Mouse (Mus musculus) testis, adult 2 months (tissue): ENCODE measurements around the gene Pnp. TPM values are rescaled to one million over a fixed set of nuclear protein-coding genes. Genes with fewer than 3 reads are reported as not detected.
"Not testable (repeated sequence)": the region's sequence is repeated elsewhere in the genome, so short reads cannot be mapped to it uniquely, and the experiment has no call there.

Source experiments
- H3K27ac ChIP-seq: fragments of 200-500 bp; 2 replicates; pipeline ENCODE4 v1.5.1; 2012; ENCODE audit warnings: low read depth, low read length; ENCODE audit not compliant: control insufficient read depth, insufficient read depth
- H3K27me3 ChIP-seq: fragments of 200-500 bp; 2 replicates; pipeline ENCODE4 v1.6.1; 2012; ENCODE audit warnings: mild to moderate bottlenecking, low read length, moderate library complexity; ENCODE audit not compliant: control insufficient read depth, insufficient read depth
- H3K36me3 ChIP-seq: fragments of 200-500 bp; 2 replicates; pipeline ENCODE4 v1.6.1; 2012; ENCODE audit warnings: mild to moderate bottlenecking, low read length; ENCODE audit not compliant: control insufficient read depth, insufficient read depth
- H3K4me1 ChIP-seq: fragments of 200-500 bp; 2 replicates; pipeline ENCODE4 v1.6.1; 2012; ENCODE audit warnings: low read length; ENCODE audit not compliant: control insufficient read depth, insufficient read depth
- H3K4me3 ChIP-seq: fragments of 200-500 bp; 2 replicates; pipeline ENCODE4 v1.5.1; 2012; ENCODE audit warnings: low read depth, mild to moderate bottlenecking, low read length, moderate library complexity, mixed read lengths; ENCODE audit not compliant: control insufficient read depth
- CTCF ChIP-seq: fragments of 200-500 bp; IDR thresholded peaks from 2 replicates; pipeline ENCODE4 v1.5.1; 2012; ENCODE audit warnings: low read depth, mild to moderate bottlenecking, inconsistent platforms, low read length, moderate library complexity; ENCODE audit not compliant: control insufficient read depth, insufficient read depth, insufficient replicate concordance
- POLR2A ChIP-seq: fragments of 200-500 bp; IDR thresholded peaks from 2 replicates; pipeline ENCODE4 v1.6.1; 2012; ENCODE audit warnings: low read depth, mild to moderate bottlenecking, inconsistent platforms, low read length, moderate library complexity; ENCODE audit not compliant: control insufficient read depth
- polyA plus RNA-seq: library from polyadenylated mRNA; depleted of rRNA; stranded (reverse); fragments of >200 nt; gene quantifications from 2 replicates; pipeline ENCODE4 v1.2.3, GENCODE M21; 2012

Gene Pnp
- polyA plus RNA-seq, 1 experiment: 5.6 TPM

- H3K27me3 ChIP-seq: no peaks in the 10 kb centered on the region
- peaks cover 4% of the 10 kb centered on the region for H3K4me1 ChIP-seq
- H3K4me3 ChIP-seq: peak overlapping the region; percentile 84
- H3K27ac ChIP-seq: peak overlapping the region; percentile 88
- TF ChIP-seq CTCF: no peak
- no peak for TF ChIP-seq POLR2A
- H3K36me3 ChIP-seq: no peaks in the 10 kb centered on the region
Measured at GRCm38 (mm10) chr14:50931493-50932020, 675 bp downstream of the Pnp start.

GRCm38 (mm10) chr14:50936649-50937048 lies 5.8 kb downstream of the Pnp start:
- TF ChIP-seq CTCF (no peak), POLR2A (no peak)
- Histone ChIP-seq H3K27ac (no peak overlapping the region), H3K36me3 (no peaks in the 10 kb centered on the region), H3K27me3 (no peaks in the 10 kb centered on the region), H3K4me3 (no peak overlapping the region), H3K4me1 (peaks cover 2% of the 10 kb centered on the region; the same call in 1 of the 2 replicates)

DNA sequence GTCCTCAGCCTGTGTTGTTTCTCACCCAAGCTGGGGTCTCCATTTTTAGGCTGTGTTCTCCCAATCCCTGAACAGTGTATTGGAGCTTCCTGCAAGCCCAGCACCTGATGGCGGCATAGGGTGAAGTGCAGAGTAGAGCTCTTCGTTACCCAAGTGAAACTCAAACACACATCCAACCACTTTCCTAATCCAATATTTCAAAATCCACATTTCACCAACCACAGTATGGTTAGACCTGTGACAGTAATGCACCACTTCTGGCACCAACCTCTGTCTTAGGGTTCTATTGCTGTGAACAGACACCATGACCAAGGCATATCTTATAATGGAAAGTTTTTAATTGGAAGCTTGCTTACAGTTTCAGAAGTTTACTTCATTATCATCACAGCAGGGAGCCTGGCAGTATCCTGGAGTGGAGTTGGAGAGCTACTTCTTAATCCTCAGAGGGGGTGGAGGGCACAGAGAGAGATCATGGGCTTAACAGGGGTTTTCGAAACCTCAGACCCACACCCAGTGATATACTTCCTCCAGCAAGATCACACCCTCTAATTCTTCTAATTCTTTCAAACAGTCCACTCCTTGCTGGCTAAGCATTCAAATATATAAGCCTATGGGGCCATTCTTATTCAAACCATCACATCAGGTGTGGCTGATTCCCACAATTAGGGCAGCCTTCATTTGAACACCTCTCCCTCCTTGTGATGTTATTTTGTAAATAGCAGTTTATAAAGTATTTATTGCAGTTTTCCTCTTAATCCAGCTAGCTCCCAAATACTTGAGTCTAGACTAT lies 7.4 kb downstream of the Pnp start:
- H3K36me3 ChIP-seq: no peaks in the 10 kb centered on the region
- H3K4me3 ChIP-seq: no peak overlapping the region
- no peaks in the 10 kb centered on the region for H3K4me1 ChIP-seq
- H3K27ac ChIP-seq: no peak overlapping the region
- TF ChIP-seq POLR2A: no peak
- TF ChIP-seq CTCF: no peak
- no peaks in the 10 kb centered on the region for H3K27me3 ChIP-seq

DNA sequence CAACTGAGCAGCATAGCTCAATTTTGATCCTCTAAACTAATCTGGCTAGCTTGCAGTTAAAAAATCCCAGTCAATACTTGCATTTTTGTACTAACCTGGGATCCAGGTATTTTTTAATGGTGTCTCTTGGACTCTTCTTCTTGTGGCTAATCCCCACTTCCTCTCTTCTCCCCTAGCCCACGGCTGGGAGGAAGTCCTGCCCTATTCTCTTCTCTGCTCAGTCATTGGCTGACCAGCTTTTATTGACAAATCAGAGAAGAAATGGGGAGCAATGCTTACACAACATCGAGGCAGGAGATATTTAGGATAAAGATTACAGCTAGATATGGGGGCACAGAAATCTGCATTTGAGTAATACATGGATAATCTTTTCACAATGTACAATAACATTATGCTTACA lies 8.1 kb downstream of the Pnp start:
- no peak overlapping the region for H3K27ac ChIP-seq
- no peak overlapping the region for H3K4me3 ChIP-seq
- no peaks in the 10 kb centered on the region for H3K36me3 ChIP-seq
- no peaks in the 10 kb centered on the region for H3K27me3 ChIP-seq
- TF ChIP-seq CTCF: no peak
- TF ChIP-seq POLR2A: no peak
- H3K4me1 ChIP-seq: no peaks in the 10 kb centered on the region

DNA sequence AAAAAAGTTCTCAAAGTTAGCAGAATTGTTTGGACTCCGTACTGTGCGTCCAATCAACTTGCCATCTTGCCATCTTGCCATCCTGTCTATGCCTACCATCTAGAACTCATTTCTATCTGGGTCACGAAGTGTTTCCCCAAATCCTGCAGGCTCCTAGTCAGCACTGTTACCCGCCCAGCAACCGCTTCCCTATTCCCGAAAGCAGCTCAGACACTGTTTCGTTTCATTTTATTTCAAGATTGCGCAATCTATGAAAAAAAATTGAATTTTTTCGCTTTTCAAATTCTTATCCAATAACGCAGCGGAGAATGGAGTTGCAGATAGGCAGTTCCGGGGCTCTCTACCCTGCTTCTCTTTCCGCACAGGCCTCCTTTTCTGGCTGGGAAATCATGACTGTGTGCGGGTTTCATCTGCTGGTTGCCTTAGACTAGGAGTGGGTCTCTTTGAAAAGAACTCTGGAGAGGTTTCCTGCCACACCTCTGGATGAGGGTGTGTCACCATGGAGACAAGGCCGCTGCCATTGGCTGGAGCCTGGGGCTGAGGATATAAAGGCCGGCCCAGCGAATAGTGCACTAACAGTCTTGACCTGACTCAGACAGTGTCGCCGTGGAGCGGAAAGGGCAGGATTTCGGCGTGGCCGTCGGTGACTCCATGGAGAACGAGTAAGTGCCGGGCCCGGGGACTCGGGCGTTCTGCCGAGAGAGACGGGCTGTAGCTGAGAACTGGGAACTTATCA lies 13.2 kb downstream of the Pnp start, which contains the start of gene Gm49342:
Gene Gm49342 (plus strand): TSS at position 586 of the 736 bp plus-strand sequence.
- Histone ChIP-seq H3K27me3 (no peaks in the 10 kb centered on the region), H3K4me3 (peak within 1 kb of the TSS; percentile 85), H3K36me3 (no peaks in the 10 kb centered on the region), H3K27ac (peak within 1 kb of the TSS; percentile 74), H3K4me1 (peaks cover 4% of the 10 kb centered on the region)
- TF ChIP-seq POLR2A (peak; percentile 87), CTCF (peak; percentile 22; the same call in 1 of the 2 replicates)

DNA sequence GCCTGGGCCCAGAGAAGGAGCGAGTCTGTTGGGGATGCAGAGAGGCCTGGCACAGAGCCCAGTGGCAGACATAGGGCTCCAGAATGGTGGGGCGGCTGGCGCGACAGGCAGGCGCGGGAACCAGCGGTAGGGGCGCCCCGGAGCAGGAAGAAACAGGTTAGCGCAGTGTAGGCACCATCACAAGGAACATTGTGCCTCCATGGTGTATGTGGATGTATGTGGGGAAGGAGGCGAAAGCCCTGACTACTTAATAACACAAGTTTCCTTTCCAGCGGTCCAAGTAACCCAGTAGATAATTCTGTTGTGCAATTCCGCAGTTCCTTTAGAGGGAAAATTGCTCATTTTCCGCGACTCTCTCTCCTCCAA lies 13.8 kb downstream of the Pnp start:
- Histone ChIP-seq H3K4me3 (peak overlapping the region; percentile 85), H3K27ac (peak overlapping the region; percentile 74)
- H3K36me3 ChIP-seq, H3K4me1 ChIP-seq, H3K27me3 ChIP-seq: not testable (repeated sequence)

DNA sequence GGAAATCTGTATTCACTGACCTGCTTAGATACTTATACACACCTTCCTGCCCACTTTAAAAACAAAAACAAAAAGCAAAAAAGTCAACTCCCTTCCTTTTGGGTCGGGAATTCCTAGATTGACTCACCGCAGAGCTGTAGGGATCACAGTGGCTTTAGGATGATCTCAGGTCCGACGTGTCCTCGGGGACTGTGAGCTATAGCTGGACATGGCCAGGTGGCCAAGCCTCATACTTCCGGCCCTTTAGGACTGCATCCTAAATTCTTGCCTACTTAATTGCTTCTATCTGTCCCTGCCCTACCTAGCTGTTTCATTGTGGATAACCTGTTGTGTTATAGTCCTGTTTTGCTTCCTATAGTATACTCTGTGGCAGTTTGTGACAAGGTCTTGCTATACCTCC lies 14.2 kb downstream of the Pnp start:
- peak overlapping the region; percentile 85 for H3K4me3 ChIP-seq
- H3K4me1 ChIP-seq, H3K27me3 ChIP-seq, H3K27ac ChIP-seq, H3K36me3 ChIP-seq: not testable (repeated sequence)

DNA sequence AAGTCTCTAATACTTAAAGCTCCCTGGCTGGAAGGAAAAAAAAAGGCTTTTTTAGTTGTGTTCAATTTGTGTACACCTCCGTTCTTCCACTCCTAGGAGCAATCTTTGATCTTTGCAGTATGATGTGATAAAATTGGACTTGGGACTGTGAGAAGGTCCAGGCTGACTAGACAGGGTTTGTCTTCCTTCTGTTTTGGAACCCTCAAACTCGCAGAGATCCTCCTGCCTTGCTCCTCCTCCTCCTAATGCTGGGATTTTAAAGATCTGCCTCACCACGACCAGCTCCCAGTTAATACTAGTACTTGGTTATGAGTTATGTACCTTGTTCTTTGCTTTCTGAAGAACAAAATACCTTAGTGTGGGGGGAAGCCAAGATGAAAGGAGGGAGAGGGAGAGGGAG lies 14.6 kb downstream of the Pnp start:
- not testable (repeated sequence) for H3K4me3 ChIP-seq, H3K27me3 ChIP-seq, H3K27ac ChIP-seq, H3K4me1 ChIP-seq, H3K36me3 ChIP-seq
